Mouse (Mus musculus) myocyte (in vitro differentiated cells): Measurements from ENCODE around the gene Ccdc77. TPM values are rescaled to one million over a fixed set of nuclear protein-coding genes. Genes with fewer than 3 reads are reported as not detected.

Experiments used
- H3K27me3 ChIP-seq: one replicate; pipeline ENCODE4 v1.6.1; 2011; ENCODE audit not compliant: control insufficient read depth, insufficient read depth, insufficient read length
- H3K36me3 ChIP-seq: one replicate; pipeline ENCODE4 v1.6.1; 2011; ENCODE audit not compliant: control insufficient read depth, insufficient read depth
- H3K4me2 ChIP-seq: one replicate; pipeline ENCODE4 v1.6.1; 2011; ENCODE audit warnings: low read depth, control low read depth
- H3K4me3 ChIP-seq: one replicate; pipeline ENCODE4 v1.5.1; 2011; ENCODE audit warnings: mild to moderate bottlenecking, control low read depth, moderate library complexity
- H3K79me2 ChIP-seq: one replicate; pipeline ENCODE4 v1.6.1; 2011; ENCODE audit not compliant: control insufficient read depth, insufficient read depth
- H3ac ChIP-seq: one replicate; pipeline ENCODE4 v1.6.1; 2011; ENCODE audit not compliant: control insufficient read depth, insufficient read length
- CEBPB ChIP-seq: IDR thresholded peaks from 2 replicates; pipeline ENCODE4 v1.6.1; 2011; ENCODE audit warnings: mild to moderate bottlenecking, moderate library complexity; ENCODE audit not compliant: poor library complexity, insufficient read depth, severe bottlenecking
- E2F4 ChIP-seq: IDR thresholded peaks from one replicate; pipeline ENCODE4 v1.6.1; 2011; ENCODE audit warnings: mild to moderate bottlenecking, control low read depth, moderate library complexity; ENCODE audit not compliant: insufficient read depth
- MAX ChIP-seq: IDR thresholded peaks from one replicate; pipeline ENCODE4 v1.6.1; 2011; ENCODE audit warnings: low read depth, mild to moderate bottlenecking, control low read depth
- MYOD1 ChIP-seq, 3 experiments: IDR thresholded peaks; one replicate each; pipeline ENCODE4 v1.6.1; 2011; ENCODE audit warnings: control low read depth in 2 of 3, low read depth in 2 of 3, mild to moderate bottlenecking in 2 of 3, moderate library complexity in 1 of 3; ENCODE audit not compliant: insufficient read length in 2 of 3, control insufficient read depth in 1 of 3
- MYOG ChIP-seq, 3 experiments: IDR thresholded peaks; one replicate each; pipeline ENCODE4 v1.6.1; 2011; ENCODE audit warnings: control low read depth in 2 of 3, low read depth in 2 of 3, mild to moderate bottlenecking in 2 of 3; ENCODE audit not compliant: insufficient read length in 2 of 3, control insufficient read depth in 1 of 3, insufficient read depth in 1 of 3
- POLR2A ChIP-seq: IDR thresholded peaks from one replicate; pipeline ENCODE4 v1.6.1; 2011; ENCODE audit warnings: low read depth, mild to moderate bottlenecking, control low read depth, moderate library complexity; ENCODE audit not compliant: insufficient read length
- POLR2AphosphoS2 ChIP-seq: IDR thresholded peaks from one replicate; pipeline ENCODE4 v1.6.1; 2011; ENCODE audit warnings: low read depth, control low read depth; ENCODE audit not compliant: insufficient read length
- REST ChIP-seq: IDR thresholded peaks from one replicate; pipeline ENCODE4 v1.6.1; 2011; ENCODE audit warnings: mild to moderate bottlenecking, control low read depth, moderate library complexity; ENCODE audit not compliant: insufficient read depth, insufficient read length
- SRF ChIP-seq: IDR thresholded peaks from one replicate; pipeline ENCODE4 v1.6.1; 2011; ENCODE audit warnings: low read depth; ENCODE audit not compliant: control insufficient read depth, insufficient read length
- TCF12 ChIP-seq: IDR thresholded peaks from one replicate; pipeline ENCODE4 v1.6.1; 2011; ENCODE audit warnings: mild to moderate bottlenecking, control low read depth; ENCODE audit not compliant: poor library complexity, insufficient read depth, severe bottlenecking
- TCF3 ChIP-seq: IDR thresholded peaks from one replicate; pipeline ENCODE4 v1.6.1; 2011; ENCODE audit warnings: low read depth, control low read depth; ENCODE audit not compliant: insufficient read length
- USF1 ChIP-seq: IDR thresholded peaks from one replicate; pipeline ENCODE4 v1.6.1; 2011; ENCODE audit warnings: low read depth, mild to moderate bottlenecking, control low read depth, moderate library complexity
- polyA plus RNA-seq: library from polyadenylated mRNA; unstranded; fragments of >200 nt; fragmentation: generic; extraction: Trizol; gene quantifications from one replicate; pipeline ENCODE4 v1.2.1, GENCODE M21; 2012; ENCODE audit warnings: missing spikeins

Gene Ccdc77
- polyA plus RNA-seq, 1 experiment = 3.4 TPM

- Histone ChIP-seq H3K36me3 (peaks cover 2% of the 10 kb centered on the region), H3K79me2 (peaks cover 29% of the 10 kb centered on the region), H3K4me3 (no peak overlapping the region), H3ac (no peak overlapping the region), H3K4me2 (no peak overlapping the region), H3K27me3 (no peaks in the 10 kb centered on the region)
- TF ChIP-seq POLR2A = no peak
- TF ChIP-seq TCF3 = no peak
- TF ChIP-seq MYOG (IDR thresholded peaks at IDR 0.05; ENCODE audit: control insufficient read depth in 1 of 3, insufficient read depth in 1 of 3, insufficient read length in 2 of 3, low read depth in 2 of 3) = no peak
- TF ChIP-seq POLR2AphosphoS2 = no peak
- TF ChIP-seq SRF = no peak
- no peak for TF ChIP-seq E2F4
- no peak for TF ChIP-seq USF1
- TF ChIP-seq MAX = no peak
- no peak for TF ChIP-seq REST
- TF ChIP-seq MYOD1 (IDR thresholded peaks at IDR 0.05; ENCODE audit: control insufficient read depth in 1 of 3, insufficient read length in 2 of 3, low read depth in 2 of 3) = no peak
- no peak for TF ChIP-seq TCF12
- TF ChIP-seq CEBPB = no peak
Measured at GRCm38 (mm10) chr6:120362124-120362523, 2.0 kb downstream of the Ccdc77 start.

DNA sequence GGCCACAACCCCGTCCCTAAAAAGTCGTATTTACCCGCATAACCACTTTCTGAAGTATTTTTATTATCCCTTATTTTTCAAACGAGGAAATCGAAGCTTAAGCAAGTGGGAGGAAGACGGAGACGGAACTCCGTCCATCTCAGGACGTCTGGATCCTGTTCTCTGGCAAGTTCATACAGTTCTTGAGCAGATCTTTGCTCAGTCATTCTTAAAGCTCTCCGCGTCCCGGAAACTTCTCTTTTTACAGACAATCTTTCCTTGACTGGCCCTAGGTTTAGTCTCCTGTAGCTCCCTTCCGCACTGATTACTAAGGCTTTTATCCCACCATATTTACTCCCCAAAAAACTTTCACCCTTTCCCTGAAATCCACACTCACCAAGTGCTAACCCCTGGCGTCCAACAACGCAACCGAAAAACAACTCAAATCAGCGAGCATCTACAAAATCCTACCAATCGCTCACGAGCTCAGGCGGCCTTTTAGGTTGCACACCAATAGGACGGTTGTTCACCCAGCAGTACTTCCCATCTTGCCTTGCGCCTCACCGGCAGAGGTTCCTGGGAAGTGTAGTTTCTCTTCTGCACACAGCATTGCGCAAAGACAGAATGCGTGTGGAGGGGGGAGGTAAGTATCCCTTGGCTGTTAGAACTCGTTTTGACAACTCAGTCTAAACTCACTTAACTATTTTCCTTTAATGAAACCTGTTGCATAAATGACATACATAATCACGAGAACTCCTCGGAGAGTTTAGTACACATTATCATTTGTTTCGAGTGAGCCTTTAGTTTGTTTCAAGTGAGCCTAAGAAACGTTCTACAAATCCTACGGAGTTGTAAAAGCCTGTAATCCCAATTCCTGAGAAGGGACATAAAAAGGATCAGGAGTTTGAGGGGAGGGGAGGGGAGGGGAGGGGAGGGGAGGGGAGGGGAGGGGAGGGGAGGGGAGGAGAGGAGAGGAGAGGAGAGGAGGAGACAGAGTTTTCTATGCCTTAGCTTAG lies 6.9 kb downstream of the Ccdc77 start:
- H3K4me2 ChIP-seq = peak overlapping the region; percentile 89
- H3K27me3 ChIP-seq = no peaks in the 10 kb centered on the region
- no peak overlapping the region for H3ac ChIP-seq
- peaks cover 17% of the 10 kb centered on the region for H3K79me2 ChIP-seq
- TF ChIP-seq CEBPB = peak; percentile 97
- no peak for TF ChIP-seq REST
- no peak for TF ChIP-seq MYOG (IDR thresholded peaks at IDR 0.05; ENCODE audit: control insufficient read depth in 1 of 3, insufficient read depth in 1 of 3, insufficient read length in 2 of 3, low read depth in 2 of 3)
- TF ChIP-seq MYOD1 (IDR thresholded peaks at IDR 0.05; ENCODE audit: control insufficient read depth in 1 of 3, insufficient read length in 2 of 3, low read depth in 2 of 3) = no peak
- peak; percentile 38 for TF ChIP-seq POLR2AphosphoS2
- TF ChIP-seq MAX = peak; percentile 39
- TF ChIP-seq SRF = no peak
- peak; percentile 79 for TF ChIP-seq E2F4
- no peak for TF ChIP-seq TCF12
- TF ChIP-seq TCF3 = no peak
- peak; percentile 43 for TF ChIP-seq POLR2A
- no peak for TF ChIP-seq USF1
- no peaks in the 10 kb centered on the region for H3K36me3 ChIP-seq
- peak overlapping the region; percentile 43 for H3K4me3 ChIP-seq

GRCm38 (mm10) chr6:120356478-120356877 lies 7.7 kb downstream of the Ccdc77 start:
- Histone ChIP-seq H3K4me2 (peak overlapping the region; percentile 89), H3K4me3 (peak overlapping the region; percentile 43), H3ac (no peak overlapping the region), H3K27me3 (no peaks in the 10 kb centered on the region), H3K79me2 (peaks cover 17% of the 10 kb centered on the region), H3K36me3 (no peaks in the 10 kb centered on the region)
- TF ChIP-seq E2F4 (no peak), MAX (no peak), TCF3 (no peak), POLR2AphosphoS2 (no peak), MYOD1 (IDR thresholded peaks at IDR 0.05; ENCODE audit: control insufficient read depth in 1 of 3, insufficient read length in 2 of 3, low read depth in 2 of 3) (no peak), TCF12 (no peak), CEBPB (no peak), MYOG (IDR thresholded peaks at IDR 0.05; ENCODE audit: control insufficient read depth in 1 of 3, insufficient read depth in 1 of 3, insufficient read length in 2 of 3, low read depth in 2 of 3) (no peak), SRF (no peak), USF1 (no peak), POLR2A (no peak), REST (no peak)

DNA sequence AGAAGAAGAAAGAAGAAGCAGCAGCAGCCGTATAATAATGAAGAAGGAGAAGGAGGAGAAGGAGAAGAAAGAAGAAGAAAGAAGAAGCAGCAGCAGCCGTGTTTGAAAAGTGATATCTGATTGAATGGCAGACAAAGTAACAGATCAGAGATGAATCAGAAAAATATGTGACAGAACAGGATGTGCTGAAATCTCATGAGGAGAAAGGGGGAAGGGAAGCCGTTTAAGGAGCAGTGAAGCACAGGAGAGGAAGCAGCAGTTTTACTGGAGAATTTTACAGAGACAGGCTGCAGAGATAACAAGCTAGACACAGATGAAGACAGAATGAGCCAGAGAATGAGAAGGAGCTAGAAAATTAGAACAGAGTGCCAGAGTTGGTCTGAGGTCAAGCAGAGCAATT lies 15.2 kb downstream of the Ccdc77 start:
- H3ac ChIP-seq = no peak overlapping the region
- H3K4me3 ChIP-seq = no peak overlapping the region
- peaks cover 20% of the 10 kb centered on the region for H3K36me3 ChIP-seq
- no peaks in the 10 kb centered on the region for H3K79me2 ChIP-seq
- no peaks in the 10 kb centered on the region for H3K27me3 ChIP-seq
- TF ChIP-seq REST (no peak), CEBPB (no peak), TCF12 (no peak), POLR2AphosphoS2 (no peak), SRF (no peak), MYOD1 (IDR thresholded peaks at IDR 0.05; ENCODE audit: control insufficient read depth in 1 of 3, insufficient read length in 2 of 3, low read depth in 2 of 3) (no peak)
- H3K4me2 ChIP-seq = no peak overlapping the region
